Mouse (Mus musculus) olfactory bulb, adult 2 months (tissue): Measurements from ENCODE around the gene Arrdc2.

Source experiments
- CTCF ChIP-seq: fragments of 200-500 bp; IDR thresholded peaks from 2 replicates; pipeline ENCODE4 v1.5.1; 2012; ENCODE audit warnings: low read depth, mild to moderate bottlenecking, low read length, moderate library complexity; ENCODE audit not compliant: insufficient read depth
- POLR2A ChIP-seq: fragments of 200-500 bp; IDR thresholded peaks from 2 replicates; pipeline ENCODE4 v1.6.1; 2012; ENCODE audit warnings: mild to moderate bottlenecking, low read depth, low read length, moderate library complexity; ENCODE audit not compliant: insufficient read depth

GRCm38 (mm10) chr8:70874441-70874840 is 34.9 kb upstream of the Arrdc2 start:
- no peak for TF ChIP-seq CTCF
- TF ChIP-seq POLR2A: no peak
